Mouse (Mus musculus): ENCODE measurements around the gene Rufy2. TPM values are rescaled to one million over a fixed set of nuclear protein-coding genes. Genes with fewer than 3 reads are reported as not detected.
A peak's percentile ranks its signal among the peaks of the same experiment; 100 is the strongest.
"Not testable (repeated sequence)": the region's sequence is repeated elsewhere in the genome, so short reads cannot be mapped to it uniquely, and the experiment has no call there.

Rufy2 gene
- polyA plus RNA-seq, 1 experiment from 2014 or later: 15.0 TPM

GRCm38 (mm10) chr10:63053007-63053406, 73.0 kb downstream of the Rufy2 start:
- Histone ChIP-seq H3K9me3 (replicated peaks) (no peaks in the 10 kb centered on the region), H3K27me3 (no peaks in the 10 kb centered on the region), H3K27ac (no peak overlapping the region), H3K36me3 (no peaks in the 10 kb centered on the region), H3K4me3 (no peak overlapping the region), H3K9ac (no peak overlapping the region), H3K4me2 (no peak overlapping the region), H3K4me1 (replicated peaks) (peaks cover 3% of the 10 kb centered on the region; the same call in 1 of the 2 replicates)
- no peak for ATAC-seq (replicated peaks; ENCODE audit: insufficient number of reproducible peaks, insufficient read depth, low FRiP score, low read depth)
- WGBS: 48% methylated on average over 6 of the region's 6 CpGs

GRCm38 (mm10) chr10:63054071-63054470, 74.0 kb downstream of the Rufy2 start:
- not testable (repeated sequence) for H3K4me1 ChIP-seq (replicated peaks); ATAC-seq (replicated peaks; ENCODE audit: insufficient number of reproducible peaks, insufficient read depth, low FRiP score, low read depth); H3K27ac ChIP-seq; H3K9me3 ChIP-seq (replicated peaks); H3K36me3 ChIP-seq; H3K27me3 ChIP-seq; H3K4me2 ChIP-seq; H3K4me3 ChIP-seq; H3K9ac ChIP-seq
- WGBS: 74% methylated on average over 6 of the region's 6 CpGs

GRCm38 (mm10) chr10:63054586-63054985, 74.6 kb downstream of the Rufy2 start:
- Histone ChIP-seq H3K4me3 (no peak overlapping the region), H3K9me3 (replicated peaks) (no peaks in the 10 kb centered on the region), H3K4me2 (no peak overlapping the region), H3K36me3 (no peaks in the 10 kb centered on the region), H3K27me3 (no peaks in the 10 kb centered on the region), H3K27ac (no peak overlapping the region), H3K9ac (no peak overlapping the region), H3K4me1 (replicated peaks) (peaks cover 3% of the 10 kb centered on the region; the same call in 1 of the 2 replicates)
- no peak for ATAC-seq (replicated peaks; ENCODE audit: insufficient number of reproducible peaks, insufficient read depth, low FRiP score, low read depth)
- 71% methylated on average over 2 of the region's 2 CpGs for WGBS

GRCm38 (mm10) chr10:63056966-63057750, 77.1 kb downstream of the Rufy2 start:
- Histone ChIP-seq H3K36me3 (no peaks in the 10 kb centered on the region), H3K4me1 (replicated peaks) (peaks cover 12% of the 10 kb centered on the region), H3K9ac (no peak overlapping the region), H3K9me3 (replicated peaks) (no peaks in the 10 kb centered on the region), H3K27ac (no peak overlapping the region), H3K27me3 (no peaks in the 10 kb centered on the region), H3K4me2 (peak overlapping the region; percentile 32; the same call in 1 of the 2 replicates), H3K4me3 (no peak overlapping the region)
- WGBS: 40% methylated on average over 24 of the region's 24 CpGs
- ATAC-seq (replicated peaks; ENCODE audit: insufficient number of reproducible peaks, insufficient read depth, low FRiP score, low read depth): 0 out of 2 replicates have a peak, but pooled peaks have one; percentile 15

GRCm38 (mm10) chr10:63059862-63060261, 79.8 kb downstream of the Rufy2 start, which contains the start of gene Pbld1:
Gene Pbld1, plus strand, starts transcription at chr10:63060162.
- Histone ChIP-seq H3K9me3 (replicated peaks) (no peaks in the 10 kb centered on the region), H3K27me3 (no peaks in the 10 kb centered on the region), H3K9ac (no peak within 1 kb of the TSS), H3K4me1 (replicated peaks) (peaks cover 12% of the 10 kb centered on the region), H3K4me3 (no peak within 1 kb of the TSS), H3K4me2 (no peak within 1 kb of the TSS), H3K36me3 (no peaks in the 10 kb centered on the region), H3K27ac (peak within 1 kb of the TSS; percentile 14; the same call in 1 of the 2 replicates)
- 77% methylated on average over 2 of the region's 2 CpGs for WGBS
- no peak for ATAC-seq (replicated peaks; ENCODE audit: insufficient number of reproducible peaks, insufficient read depth, low FRiP score, low read depth)

- ATAC-seq (replicated peaks; ENCODE audit: insufficient number of reproducible peaks, insufficient read depth, low FRiP score, low read depth): no peak
- no peaks in the 10 kb centered on the region for H3K36me3 ChIP-seq
- no peaks in the 10 kb centered on the region for H3K27me3 ChIP-seq
- no peaks in the 10 kb centered on the region for H3K9me3 ChIP-seq (replicated peaks)
- 41% methylated on average over 11 of the region's 11 CpGs for WGBS
- peaks cover 12% of the 10 kb centered on the region for H3K4me1 ChIP-seq (replicated peaks)
- H3K4me2 ChIP-seq: no peak overlapping the region
- peak overlapping the region; percentile 14; the same call in 1 of the 2 replicates for H3K27ac ChIP-seq
- H3K9ac ChIP-seq: no peak overlapping the region
- no peak overlapping the region for H3K4me3 ChIP-seq
Observed at GRCm38 (mm10) chr10:63060406-63060805, 80.4 kb downstream of the Rufy2 start.

- 76% methylated on average over 12 of the region's 12 CpGs for WGBS
- Histone ChIP-seq H3K9me3 (replicated peaks) (no peaks in the 10 kb centered on the region), H3K27ac (no peak overlapping the region), H3K4me1 (replicated peaks) (peaks cover 12% of the 10 kb centered on the region), H3K27me3 (no peaks in the 10 kb centered on the region), H3K4me2 (no peak overlapping the region), H3K9ac (no peak overlapping the region), H3K36me3 (no peaks in the 10 kb centered on the region), H3K4me3 (no peak overlapping the region)
- no peak for ATAC-seq (replicated peaks; ENCODE audit: insufficient number of reproducible peaks, insufficient read depth, low FRiP score, low read depth)
Observed at GRCm38 (mm10) chr10:63061266-63061665, 81.2 kb downstream of the Rufy2 start.

GRCm38 (mm10) chr10:63062696-63063095, 82.7 kb downstream of the Rufy2 start:
- no peaks in the 10 kb centered on the region for H3K27me3 ChIP-seq
- no peak overlapping the region for H3K4me2 ChIP-seq
- no peak for ATAC-seq (replicated peaks; ENCODE audit: insufficient number of reproducible peaks, insufficient read depth, low FRiP score, low read depth)
- H3K36me3 ChIP-seq: no peaks in the 10 kb centered on the region
- H3K27ac ChIP-seq: no peak overlapping the region
- no peaks in the 10 kb centered on the region for H3K9me3 ChIP-seq (replicated peaks)
- H3K4me1 ChIP-seq (replicated peaks): peaks cover 9% of the 10 kb centered on the region
- WGBS: 92% methylated on average over 5 of the region's 5 CpGs
- H3K4me3 ChIP-seq: no peak overlapping the region
- H3K9ac ChIP-seq: no peak overlapping the region

- H3K27ac ChIP-seq: no peak overlapping the region
- ATAC-seq (replicated peaks; ENCODE audit: insufficient number of reproducible peaks, insufficient read depth, low FRiP score, low read depth): no peak
- no peak overlapping the region for H3K9ac ChIP-seq
- WGBS: 72% methylated on average over 7 of the region's 7 CpGs
- no peaks in the 10 kb centered on the region for H3K27me3 ChIP-seq
- H3K9me3 ChIP-seq (replicated peaks): no peaks in the 10 kb centered on the region
- no peaks in the 10 kb centered on the region for H3K36me3 ChIP-seq
- H3K4me1 ChIP-seq (replicated peaks): peaks cover 9% of the 10 kb centered on the region
- H3K4me3 ChIP-seq: no peak overlapping the region
- no peak overlapping the region for H3K4me2 ChIP-seq
Observed at GRCm38 (mm10) chr10:63063365-63063764, 83.3 kb downstream of the Rufy2 start.

GRCm38 (mm10) chr10:63064516-63064915, 84.5 kb downstream of the Rufy2 start:
- Histone ChIP-seq H3K27ac (no peak overlapping the region), H3K36me3 (no peaks in the 10 kb centered on the region), H3K4me3 (no peak overlapping the region), H3K27me3 (no peaks in the 10 kb centered on the region), H3K4me2 (no peak overlapping the region), H3K9ac (no peak overlapping the region), H3K9me3 (replicated peaks) (no peaks in the 10 kb centered on the region), H3K4me1 (replicated peaks) (peaks cover 9% of the 10 kb centered on the region)
- 78% methylated on average over 9 of the region's 9 CpGs for WGBS
- no peak for ATAC-seq (replicated peaks; ENCODE audit: insufficient number of reproducible peaks, insufficient read depth, low FRiP score, low read depth)

- WGBS: 65% methylated on average over 8 of the region's 8 CpGs
- H3K4me2 ChIP-seq: no peak overlapping the region
- no peaks in the 10 kb centered on the region for H3K9me3 ChIP-seq (replicated peaks)
- ATAC-seq (replicated peaks; ENCODE audit: insufficient number of reproducible peaks, insufficient read depth, low FRiP score, low read depth): no peak
- peaks cover 3% of the 10 kb centered on the region for H3K4me1 ChIP-seq (replicated peaks)
- H3K27ac ChIP-seq: no peak overlapping the region
- H3K36me3 ChIP-seq: no peaks in the 10 kb centered on the region
- H3K27me3 ChIP-seq: no peaks in the 10 kb centered on the region
- no peak overlapping the region for H3K4me3 ChIP-seq
- no peak overlapping the region for H3K9ac ChIP-seq
Observed at GRCm38 (mm10) chr10:63065561-63065960, 85.5 kb downstream of the Rufy2 start.

- H3K4me3 ChIP-seq: no peak overlapping the region
- no peak overlapping the region for H3K4me2 ChIP-seq
- H3K9ac ChIP-seq: no peak overlapping the region
- no peaks in the 10 kb centered on the region for H3K9me3 ChIP-seq (replicated peaks)
- H3K27me3 ChIP-seq: no peaks in the 10 kb centered on the region
- H3K36me3 ChIP-seq: no peaks in the 10 kb centered on the region
- ATAC-seq (replicated peaks; ENCODE audit: insufficient number of reproducible peaks, insufficient read depth, low FRiP score, low read depth): no peak; the same call in 1 of the 2 replicates
- H3K27ac ChIP-seq: no peak overlapping the region
- no peaks in the 10 kb centered on the region for H3K4me1 ChIP-seq (replicated peaks)
- WGBS: 9% methylated on average over 5 of the region's 5 CpGs
Observed at GRCm38 (mm10) chr10:63065988-63066387, 86.0 kb downstream of the Rufy2 start.

Measured in heart, embryonic 15.5 days (tissue).